Mouse (Mus musculus): Measurements from ENCODE around the gene Smarcb1. TPM values are rescaled to one million over a fixed set of nuclear protein-coding genes. Genes with fewer than 3 reads are reported as not detected.

Gene Smarcb1
- polyA plus RNA-seq, 1 experiment from 2014 or later = 93.7 TPM

- no peak overlapping the region for H3K4me3 ChIP-seq
- H3K9me3 ChIP-seq (replicated peaks) = no peaks in the 10 kb centered on the region
- H3K27me3 ChIP-seq = peaks cover 7% of the 10 kb centered on the region; the same call in 1 of the 2 replicates
- H3K4me1 ChIP-seq (replicated peaks) = peaks cover 23% of the 10 kb centered on the region
- H3K4me2 ChIP-seq = no peak overlapping the region
- no peak overlapping the region for H3K9ac ChIP-seq
- no peak overlapping the region for H3K27ac ChIP-seq
- no peak for ATAC-seq (replicated peaks; ENCODE audit: insufficient number of reproducible peaks, insufficient read depth, low FRiP score, low read depth)
- H3K36me3 ChIP-seq = no peaks in the 10 kb centered on the region
- 70% methylated on average over 9 of the region's 9 CpGs for WGBS
Measured at GRCm38 (mm10) chr10:75941042-75941824, 19.8 kb upstream of the Smarcb1 start.

- Histone ChIP-seq H3K4me1 (replicated peaks) (peaks cover 23% of the 10 kb centered on the region), H3K27me3 (peaks cover 10% of the 10 kb centered on the region; the same call in 1 of the 2 replicates), H3K36me3 (no peaks in the 10 kb centered on the region), H3K9ac (no peak within 1 kb of the TSS), H3K9me3 (replicated peaks) (no peaks in the 10 kb centered on the region), H3K27ac (no peak within 1 kb of the TSS), H3K4me3 (no peak within 1 kb of the TSS), H3K4me2 (no peak within 1 kb of the TSS)
- ATAC-seq (replicated peaks; ENCODE audit: insufficient number of reproducible peaks, insufficient read depth, low FRiP score, low read depth) = no peak
- WGBS = 68% methylated on average over 5 of the region's 5 CpGs
Measured at GRCm38 (mm10) chr10:75940520-75940919, 19.1 kb upstream of the Smarcb1 start, which contains the start of gene Gm867. Gm867 (minus strand) TSS chr10:75940672.

DNA sequence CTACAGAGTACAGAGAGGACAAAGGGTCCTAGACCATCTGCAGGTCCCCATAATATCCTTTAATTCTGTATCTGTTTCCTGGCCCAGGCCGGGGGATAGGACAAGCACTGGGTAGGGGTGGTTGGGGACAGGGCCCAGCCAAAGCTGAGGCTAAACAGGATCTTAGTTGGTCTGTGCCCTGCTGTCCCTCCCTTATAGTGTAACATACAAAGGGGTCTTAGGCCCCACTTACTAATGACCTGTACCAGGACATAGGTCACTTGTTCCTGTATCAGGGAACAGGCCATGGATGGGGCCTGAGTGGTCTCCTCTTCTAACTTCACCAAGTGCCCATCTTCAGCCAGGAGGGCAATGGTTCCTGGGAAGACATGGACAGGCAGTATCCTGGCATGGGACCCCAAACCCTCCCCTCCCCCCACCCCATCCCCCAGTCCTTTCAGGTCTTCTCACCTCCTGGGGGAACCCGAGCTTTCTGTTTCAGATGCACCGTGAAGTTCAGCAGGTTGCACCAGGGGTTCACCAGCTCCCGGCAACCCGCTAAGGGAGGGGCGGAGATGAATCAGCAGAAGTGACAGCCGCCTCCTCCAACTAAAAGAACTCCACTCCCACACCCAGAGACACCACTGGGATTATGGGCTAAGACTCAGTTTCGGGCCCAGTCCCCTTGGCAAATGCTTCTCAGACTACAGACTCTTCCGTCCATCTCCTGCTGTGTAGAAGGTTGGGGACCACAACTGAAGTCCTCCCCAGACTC lies 18.2 kb upstream of the Smarcb1 start:
- H3K9ac ChIP-seq = no peak overlapping the region
- 54% methylated on average over 9 of the region's 9 CpGs for WGBS
- no peak overlapping the region for H3K4me3 ChIP-seq
- peaks cover 28% of the 10 kb centered on the region for H3K4me1 ChIP-seq (replicated peaks)
- H3K4me2 ChIP-seq = no peak overlapping the region
- H3K27ac ChIP-seq = no peak overlapping the region
- no peak for ATAC-seq (replicated peaks; ENCODE audit: insufficient number of reproducible peaks, insufficient read depth, low FRiP score, low read depth)
- H3K9me3 ChIP-seq (replicated peaks) = no peaks in the 10 kb centered on the region
- no peaks in the 10 kb centered on the region for H3K36me3 ChIP-seq
- H3K27me3 ChIP-seq = peaks cover 10% of the 10 kb centered on the region; the same call in 1 of the 2 replicates

DNA sequence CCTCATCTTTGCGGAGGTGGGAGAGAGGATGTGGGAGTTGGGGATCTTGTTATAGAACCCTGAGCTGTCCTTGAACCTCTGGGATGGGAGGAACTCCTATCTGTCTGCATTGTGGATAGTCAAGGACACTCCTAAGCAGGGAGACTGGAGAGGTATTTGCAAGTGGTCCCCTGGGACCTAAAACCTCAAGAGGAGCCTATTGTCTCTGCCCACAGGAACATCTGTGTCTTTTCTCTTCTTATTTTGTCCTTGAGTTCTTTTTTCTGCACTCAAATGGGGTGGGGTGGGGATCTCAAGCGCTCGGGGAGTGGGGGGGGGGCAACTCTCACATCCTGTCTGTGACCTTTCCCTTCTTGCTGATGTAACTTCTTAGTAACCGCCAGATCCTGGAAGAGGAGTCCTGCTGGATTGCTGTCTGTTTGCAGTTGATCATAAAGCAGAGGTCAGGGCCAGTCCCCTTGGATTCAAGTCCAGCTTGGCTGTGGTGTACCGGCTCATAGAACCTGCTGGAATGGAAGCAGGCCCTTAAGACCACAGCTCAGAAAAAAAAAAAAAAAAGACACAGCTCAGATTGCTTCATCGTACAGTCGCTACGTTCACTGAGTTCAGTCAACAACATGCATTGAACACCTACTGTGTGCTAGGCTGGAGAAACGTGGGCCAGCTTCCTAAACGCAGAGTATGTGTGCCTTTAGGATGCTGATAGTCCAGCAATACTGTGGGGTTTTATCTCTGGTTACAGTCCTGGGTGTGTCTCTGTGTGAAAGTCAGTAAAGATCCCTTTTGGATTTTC lies 16.6 kb upstream of the Smarcb1 start:
- Histone ChIP-seq H3K9ac (no peak overlapping the region), H3K9me3 (replicated peaks) (no peaks in the 10 kb centered on the region), H3K27me3 (peaks cover 10% of the 10 kb centered on the region; the same call in 1 of the 2 replicates), H3K4me2 (peak overlapping the region; percentile 77), H3K27ac (peak overlapping the region; percentile 90; the same call in 1 of the 2 replicates), H3K36me3 (no peaks in the 10 kb centered on the region), H3K4me3 (peak overlapping the region; percentile 73), H3K4me1 (replicated peaks) (peaks cover 26% of the 10 kb centered on the region)
- ATAC-seq (replicated peaks; ENCODE audit: insufficient number of reproducible peaks, insufficient read depth, low FRiP score, low read depth) = no peak
- WGBS = 51% methylated on average over 10 of the region's 10 CpGs

- H3K4me3 ChIP-seq = peak overlapping the region; percentile 73
- H3K9ac ChIP-seq = peak overlapping the region; percentile 79
Measured at GRCm38 (mm10) chr10:75936909-75937667, 15.7 kb upstream of the Smarcb1 start.

GRCm38 (mm10) chr10:75935680-75936541 lies 14.5 kb upstream of the Smarcb1 start, which contains the start of gene Mmp11:
Mmp11 (minus strand) TSS chr10:75936496.
- Histone ChIP-seq H3K36me3 (no peaks in the 10 kb centered on the region), H3K9me3 (replicated peaks) (no peaks in the 10 kb centered on the region), H3K4me2 (peak within 1 kb of the TSS; percentile 77), H3K9ac (peak within 1 kb of the TSS; percentile 79), H3K4me1 (replicated peaks) (peaks cover 47% of the 10 kb centered on the region), H3K27ac (peak within 1 kb of the TSS; percentile 90), H3K4me3 (peak within 1 kb of the TSS; percentile 73), H3K27me3 (peaks cover 16% of the 10 kb centered on the region)
- WGBS = 2% methylated on average over 51 of the region's 51 CpGs
- peak; percentile 81 for ATAC-seq (replicated peaks; ENCODE audit: insufficient number of reproducible peaks, insufficient read depth, low FRiP score, low read depth)

More at GRCm38 (mm10) chr10:75936909-75937667, 15.7 kb upstream of the Smarcb1 start:
- Histone ChIP-seq H3K4me1 (replicated peaks) (peaks cover 35% of the 10 kb centered on the region), H3K36me3 (no peaks in the 10 kb centered on the region), H3K27me3 (peaks cover 10% of the 10 kb centered on the region; the same call in 1 of the 2 replicates), H3K9me3 (replicated peaks) (no peaks in the 10 kb centered on the region), H3K27ac (peak overlapping the region; percentile 90; the same call in 1 of the 2 replicates), H3K4me2 (peak overlapping the region; percentile 77)
- ATAC-seq (replicated peaks; ENCODE audit: insufficient number of reproducible peaks, insufficient read depth, low FRiP score, low read depth) = no peak
- WGBS = 41% methylated on average over 18 of the region's 18 CpGs

DNA sequence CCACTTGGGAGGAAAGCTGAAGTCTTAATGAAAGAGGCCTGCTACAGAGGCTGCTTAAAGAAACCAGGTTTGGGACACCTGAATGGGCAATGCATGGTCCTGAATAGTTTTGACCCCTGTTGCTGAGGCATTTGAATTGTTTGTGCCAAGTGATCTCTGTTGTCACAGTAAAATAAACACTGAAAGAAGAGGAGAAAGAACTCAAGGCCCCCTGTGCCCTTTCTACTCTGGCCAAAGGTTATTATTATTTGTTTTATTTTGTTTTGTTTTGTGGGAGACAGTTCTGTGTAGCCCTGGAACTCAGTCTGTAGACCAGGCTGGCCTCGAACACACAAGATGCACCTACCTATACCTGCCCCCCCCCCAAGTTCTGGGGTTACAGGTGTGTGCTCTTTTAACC lies 13.6 kb upstream of the Smarcb1 start:
- no peak for ATAC-seq (replicated peaks; ENCODE audit: insufficient number of reproducible peaks, insufficient read depth, low FRiP score, low read depth)
- Histone ChIP-seq H3K9ac (no peak overlapping the region), H3K4me3 (peak overlapping the region; percentile 73), H3K4me2 (peak overlapping the region; percentile 77), H3K27me3 (peaks cover 16% of the 10 kb centered on the region), H3K36me3 (no peaks in the 10 kb centered on the region), H3K27ac (no peak overlapping the region; the same call in 1 of the 2 replicates), H3K9me3 (replicated peaks) (no peaks in the 10 kb centered on the region), H3K4me1 (replicated peaks) (peaks cover 55% of the 10 kb centered on the region)
- WGBS = 85% methylated on average over 1 of the region's 1 CpGs

GRCm38 (mm10) chr10:75932891-75933290 lies 11.5 kb upstream of the Smarcb1 start, which contains the start of gene Chchd10:
Chchd10 (plus strand) TSS chr10:75933130.
- H3K4me2 ChIP-seq = peak within 1 kb of the TSS; percentile 95
- WGBS = 45% methylated on average over 6 of the region's 6 CpGs
- H3K9ac ChIP-seq = peak within 1 kb of the TSS; percentile 86
- peaks cover under 1% of the 10 kb centered on the region; the same call in 1 of the 2 replicates for H3K36me3 ChIP-seq
- H3K9me3 ChIP-seq (replicated peaks) = no peaks in the 10 kb centered on the region
- no peak for ATAC-seq (replicated peaks; ENCODE audit: insufficient number of reproducible peaks, insufficient read depth, low FRiP score, low read depth)
- H3K4me3 ChIP-seq = peak within 1 kb of the TSS; percentile 66
- H3K4me1 ChIP-seq (replicated peaks) = peaks cover 50% of the 10 kb centered on the region
- peak within 1 kb of the TSS; percentile 74 for H3K27ac ChIP-seq
- peaks cover 16% of the 10 kb centered on the region for H3K27me3 ChIP-seq

DNA sequence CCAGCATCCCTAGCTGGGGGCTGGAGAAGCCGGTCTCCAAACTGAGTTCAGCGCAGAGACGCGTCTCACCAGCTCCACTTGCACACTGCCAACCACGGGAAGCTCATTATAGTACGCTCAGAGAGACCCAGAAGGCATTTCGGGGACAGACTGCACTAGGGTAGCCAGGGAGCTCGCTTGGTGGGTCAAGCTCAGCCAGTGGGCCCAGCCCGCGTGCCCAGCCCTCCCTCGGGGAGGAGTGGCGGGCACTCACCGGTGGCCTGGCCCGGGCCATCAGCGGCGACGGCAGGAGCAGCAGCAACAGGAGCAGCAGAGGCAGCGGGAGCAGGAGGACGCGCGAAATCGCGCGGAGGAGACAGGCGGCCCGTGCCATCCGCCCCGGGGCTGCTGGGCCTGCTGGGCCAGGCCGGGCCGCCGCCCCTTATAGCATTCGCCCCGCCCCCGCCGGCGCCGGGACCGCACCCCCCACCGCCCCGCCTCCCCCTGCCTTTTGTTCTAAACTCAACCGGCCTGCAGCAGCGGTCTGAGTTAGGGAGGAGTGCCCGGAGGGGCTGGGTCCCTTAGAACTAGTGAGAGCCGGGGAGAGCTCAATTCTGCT lies 10.8 kb upstream of the Smarcb1 start:
- ATAC-seq (replicated peaks; ENCODE audit: insufficient number of reproducible peaks, insufficient read depth, low FRiP score, low read depth) = peak; percentile 69
- H3K36me3 ChIP-seq = peaks cover 8% of the 10 kb centered on the region; the same call in 1 of the 2 replicates
- H3K27ac ChIP-seq = peak overlapping the region; percentile 74
- peak overlapping the region; percentile 95 for H3K4me2 ChIP-seq
- peak overlapping the region; percentile 66 for H3K4me3 ChIP-seq
- WGBS = 1% methylated on average over 42 of the region's 44 CpGs
- peaks cover 43% of the 10 kb centered on the region for H3K4me1 ChIP-seq (replicated peaks)
- H3K9me3 ChIP-seq (replicated peaks) = no peaks in the 10 kb centered on the region
- H3K9ac ChIP-seq = peak overlapping the region; percentile 86
- H3K27me3 ChIP-seq = peaks cover 16% of the 10 kb centered on the region

Measured in heart, embryonic 15.5 days (tissue).